Mouse (Mus musculus) spleen, postnatal 4 days (tissue): Measurements from ENCODE around the gene Cmip.
A peak's percentile ranks its signal among the peaks of the same experiment; 100 is the strongest.

Source experiments
- DNase-seq, 2 experiments: peaks; one replicate each; pipeline ENCODE4 v3.0.0; 2022; ENCODE audit warnings: low spot score in 2 of 2

Cmip gene

GRCm38 (mm10) chr8:117322715-117323310 is 65.9 kb downstream of the Cmip start:
- DNase-seq = no peak

GRCm38 (mm10) chr8:117324821-117325220 is 68.0 kb downstream of the Cmip start:
- DNase-seq = no peak

- no peak for DNase-seq
Observed at GRCm38 (mm10) chr8:117326735-117327134, 69.9 kb downstream of the Cmip start.

- DNase-seq = no peak
Observed at GRCm38 (mm10) chr8:117327385-117327837, 70.5 kb downstream of the Cmip start.

GRCm38 (mm10) chr8:117328758-117329157 is 71.9 kb downstream of the Cmip start:
- DNase-seq = no peak

- no peak for DNase-seq
Observed at GRCm38 (mm10) chr8:117329167-117329566, 72.3 kb downstream of the Cmip start.

- DNase-seq = no peak
Observed at GRCm38 (mm10) chr8:117329903-117330302, 73.0 kb downstream of the Cmip start.

GRCm38 (mm10) chr8:117332229-117333010 is 75.6 kb downstream of the Cmip start:
- DNase-seq = no peak

- no peak for DNase-seq
Observed at GRCm38 (mm10) chr8:117333619-117334018, 76.8 kb downstream of the Cmip start.

- no peak for DNase-seq
Observed at GRCm38 (mm10) chr8:117334058-117334747, 77.3 kb downstream of the Cmip start.

GRCm38 (mm10) chr8:117334748-117335393 is 78.0 kb downstream of the Cmip start:
- no peak for DNase-seq

GRCm38 (mm10) chr8:117335423-117335822 is 78.6 kb downstream of the Cmip start:
- DNase-seq = no peak

- DNase-seq = no peak
Observed at GRCm38 (mm10) chr8:117337188-117337587, 80.3 kb downstream of the Cmip start.

- no peak for DNase-seq
Observed at GRCm38 (mm10) chr8:117338678-117339077, 81.8 kb downstream of the Cmip start.

GRCm38 (mm10) chr8:117339296-117339957 is 82.6 kb downstream of the Cmip start:
- DNase-seq = no peak

GRCm38 (mm10) chr8:117339958-117340651 is 83.2 kb downstream of the Cmip start:
- DNase-seq = peak in 1 of 2 experiments; percentile 44

- no peak for DNase-seq
Observed at GRCm38 (mm10) chr8:117340800-117341199, 83.9 kb downstream of the Cmip start.

- DNase-seq = no peak
Observed at GRCm38 (mm10) chr8:117342735-117343385, 86.0 kb downstream of the Cmip start.

- DNase-seq = no peak
Observed at GRCm38 (mm10) chr8:117343484-117343883, 86.6 kb downstream of the Cmip start.

GRCm38 (mm10) chr8:117344899-117345298 is 88.0 kb downstream of the Cmip start:
- no peak for DNase-seq
